Mouse (Mus musculus): ENCODE measurements at regions not wholly inside any gene's neighbourhood (a gene's known extent, or its start where the extent isn't known, plus 50 kb on each side); places are given as distances from the start of the nearest gene placed in this dataset.

- Histone ChIP-seq H3K36me3 (ENCODE audit: control insufficient read depth, insufficient read depth, low read length) (no peaks in the 10 kb centered on the region), H3K4me3 (ENCODE audit: low read depth, low read length) (no peak overlapping the region), H3K27me3 (ENCODE audit: control insufficient read depth, insufficient read depth, low read length) (no peaks in the 10 kb centered on the region), H3K9me3 (ENCODE audit: control insufficient read depth, low read depth, low read length) (no peaks in the 10 kb centered on the region), H3K9ac (replicated peaks; ENCODE audit: low read depth, low read length) (no peak overlapping the region), H3K27ac (ENCODE audit: low read length) (peak overlapping the region; percentile 35; the same call in 1 of the 2 replicates), H3K4me2 (replicated peaks; ENCODE audit: low read depth, low read length) (no peak overlapping the region), H3K4me1 (ENCODE audit: control insufficient read depth, insufficient read depth, low read length) (0 out of 2 replicates have a peak, but pooled peaks cover 2% of the 10 kb centered on the region)
- whole genome bisulfite sequencing: 41% methylated on average over 2 of the region's 2 CpGs
- ATAC-seq (ENCODE audit: insufficient number of reproducible peaks, insufficient read depth, low FRiP score, low read depth): peak; percentile 56; the same call in 1 of the 2 replicates
These were observed 342.8 kb upstream of the Etaa1 start for GRCm38 (mm10) chr11:18296194-18297125.

GRCm38 (mm10) chr11:18278585-18279136 lies 325.0 kb upstream of the Etaa1 start:
- Histone ChIP-seq H3K9ac (replicated peaks; ENCODE audit: low read depth, low read length) (no peak overlapping the region), H3K4me3 (ENCODE audit: low read depth, low read length) (no peak overlapping the region), H3K36me3 (ENCODE audit: control insufficient read depth, insufficient read depth, low read length) (no peaks in the 10 kb centered on the region), H3K4me2 (replicated peaks; ENCODE audit: low read depth, low read length) (no peak overlapping the region), H3K27me3 (ENCODE audit: control insufficient read depth, insufficient read depth, low read length) (no peaks in the 10 kb centered on the region), H3K4me1 (ENCODE audit: control insufficient read depth, insufficient read depth, low read length) (no peaks in the 10 kb centered on the region), H3K27ac (ENCODE audit: low read length) (no peak overlapping the region), H3K9me3 (ENCODE audit: control insufficient read depth, low read depth, low read length) (no peaks in the 10 kb centered on the region; the same call in 1 of the 2 replicates)
- WGBS: 34% methylated on average over 2 of the region's 2 CpGs
- peak; percentile 82 for ATAC-seq (ENCODE audit: insufficient number of reproducible peaks, insufficient read depth, low FRiP score, low read depth)

GRCm38 (mm10) chr11:18272392-18272791 lies 318.7 kb upstream of the Etaa1 start:
- Histone ChIP-seq H3K27me3 (ENCODE audit: control insufficient read depth, insufficient read depth, low read length) (no peaks in the 10 kb centered on the region), H3K4me3 (ENCODE audit: low read depth, low read length) (no peak overlapping the region), H3K4me2 (replicated peaks; ENCODE audit: low read depth, low read length) (no peak overlapping the region), H3K4me1 (ENCODE audit: control insufficient read depth, insufficient read depth, low read length) (no peaks in the 10 kb centered on the region), H3K9ac (replicated peaks; ENCODE audit: low read depth, low read length) (no peak overlapping the region), H3K27ac (ENCODE audit: low read length) (no peak overlapping the region), H3K9me3 (ENCODE audit: control insufficient read depth, low read depth, low read length) (no peaks in the 10 kb centered on the region; the same call in 1 of the 2 replicates), H3K36me3 (ENCODE audit: control insufficient read depth, insufficient read depth, low read length) (no peaks in the 10 kb centered on the region)
- 68% methylated on average over 1 of the region's 1 CpGs for WGBS
- ATAC-seq (ENCODE audit: insufficient number of reproducible peaks, insufficient read depth, low FRiP score, low read depth): no peak

- H3K4me2 ChIP-seq (replicated peaks; ENCODE audit: low read depth, low read length): no peak overlapping the region
- H3K9ac ChIP-seq (replicated peaks; ENCODE audit: low read depth, low read length): no peak overlapping the region
- WGBS: 75% methylated on average over 2 of the region's 2 CpGs
- H3K9me3 ChIP-seq (ENCODE audit: control insufficient read depth, low read depth, low read length): no peaks in the 10 kb centered on the region
- no peak overlapping the region for H3K4me3 ChIP-seq (ENCODE audit: low read depth, low read length)
- no peaks in the 10 kb centered on the region for H3K27me3 ChIP-seq (ENCODE audit: control insufficient read depth, insufficient read depth, low read length)
- H3K27ac ChIP-seq (ENCODE audit: low read length): no peak overlapping the region
- H3K4me1 ChIP-seq (ENCODE audit: control insufficient read depth, insufficient read depth, low read length): peaks cover 6% of the 10 kb centered on the region; the same call in 1 of the 2 replicates
- H3K36me3 ChIP-seq (ENCODE audit: control insufficient read depth, insufficient read depth, low read length): no peaks in the 10 kb centered on the region
- no peak for ATAC-seq (ENCODE audit: insufficient number of reproducible peaks, insufficient read depth, low FRiP score, low read depth)
These were observed 312.5 kb upstream of the Etaa1 start for GRCm38 (mm10) chr11:18266161-18266560.

- no peaks in the 10 kb centered on the region for H3K9me3 ChIP-seq (ENCODE audit: control insufficient read depth, low read depth, low read length)
- no peaks in the 10 kb centered on the region for H3K27me3 ChIP-seq (ENCODE audit: control insufficient read depth, insufficient read depth, low read length)
- no peak for ATAC-seq (ENCODE audit: insufficient number of reproducible peaks, insufficient read depth, low FRiP score, low read depth)
- no peak overlapping the region for H3K27ac ChIP-seq (ENCODE audit: low read length)
- no peak overlapping the region for H3K4me2 ChIP-seq (replicated peaks; ENCODE audit: low read depth, low read length)
- H3K36me3 ChIP-seq (ENCODE audit: control insufficient read depth, insufficient read depth, low read length): no peaks in the 10 kb centered on the region
- no peak overlapping the region for H3K4me3 ChIP-seq (ENCODE audit: low read depth, low read length)
- 25% methylated on average over 1 of the region's 1 CpGs for WGBS
- H3K4me1 ChIP-seq (ENCODE audit: control insufficient read depth, insufficient read depth, low read length): peaks cover 6% of the 10 kb centered on the region; the same call in 1 of the 2 replicates
- H3K9ac ChIP-seq (replicated peaks; ENCODE audit: low read depth, low read length): no peak overlapping the region
These were observed 309.2 kb upstream of the Etaa1 start for GRCm38 (mm10) chr11:18262901-18263300.

GRCm38 (mm10) chr11:18249236-18249635 lies 295.6 kb upstream of the Etaa1 start:
- Histone ChIP-seq H3K27me3 (ENCODE audit: control insufficient read depth, insufficient read depth, low read length) (no peaks in the 10 kb centered on the region), H3K4me1 (ENCODE audit: control insufficient read depth, insufficient read depth, low read length) (0 out of 2 replicates have a peak, but pooled peaks cover 4% of the 10 kb centered on the region), H3K4me3 (ENCODE audit: low read depth, low read length) (no peak overlapping the region), H3K9ac (replicated peaks; ENCODE audit: low read depth, low read length) (no peak overlapping the region), H3K27ac (ENCODE audit: low read length) (no peak overlapping the region), H3K36me3 (ENCODE audit: control insufficient read depth, insufficient read depth, low read length) (no peaks in the 10 kb centered on the region), H3K4me2 (replicated peaks; ENCODE audit: low read depth, low read length) (no peak overlapping the region), H3K9me3 (ENCODE audit: control insufficient read depth, low read depth, low read length) (no peaks in the 10 kb centered on the region)
- WGBS: 19% methylated on average over 4 of the region's 4 CpGs
- no peak for ATAC-seq (ENCODE audit: insufficient number of reproducible peaks, insufficient read depth, low FRiP score, low read depth)

GRCm38 (mm10) chr11:18216762-18217161 lies 263.1 kb upstream of the Etaa1 start:
- no peak overlapping the region for H3K4me3 ChIP-seq (ENCODE audit: low read depth, low read length)
- H3K27ac ChIP-seq (ENCODE audit: low read length): no peak overlapping the region
- no peaks in the 10 kb centered on the region for H3K9me3 ChIP-seq (ENCODE audit: control insufficient read depth, low read depth, low read length)
- H3K9ac ChIP-seq (replicated peaks; ENCODE audit: low read depth, low read length): no peak overlapping the region
- H3K36me3 ChIP-seq (ENCODE audit: control insufficient read depth, insufficient read depth, low read length): no peaks in the 10 kb centered on the region
- no peak overlapping the region for H3K4me2 ChIP-seq (replicated peaks; ENCODE audit: low read depth, low read length)
- WGBS: 65% methylated on average over 4 of the region's 4 CpGs
- no peak for ATAC-seq (ENCODE audit: insufficient number of reproducible peaks, insufficient read depth, low FRiP score, low read depth)
- no peaks in the 10 kb centered on the region for H3K27me3 ChIP-seq (ENCODE audit: control insufficient read depth, insufficient read depth, low read length)
- no peaks in the 10 kb centered on the region for H3K4me1 ChIP-seq (ENCODE audit: control insufficient read depth, insufficient read depth, low read length)

GRCm38 (mm10) chr11:18173028-18173427 lies 219.4 kb upstream of the Etaa1 start:
- Histone ChIP-seq H3K27me3 (ENCODE audit: control insufficient read depth, insufficient read depth, low read length) (no peaks in the 10 kb centered on the region), H3K4me3 (ENCODE audit: low read depth, low read length) (no peak overlapping the region), H3K4me2 (replicated peaks; ENCODE audit: low read depth, low read length) (no peak overlapping the region), H3K9me3 (ENCODE audit: control insufficient read depth, low read depth, low read length) (no peaks in the 10 kb centered on the region), H3K9ac (replicated peaks; ENCODE audit: low read depth, low read length) (no peak overlapping the region), H3K36me3 (ENCODE audit: control insufficient read depth, insufficient read depth, low read length) (no peaks in the 10 kb centered on the region), H3K27ac (ENCODE audit: low read length) (no peak overlapping the region), H3K4me1 (ENCODE audit: control insufficient read depth, insufficient read depth, low read length) (no peaks in the 10 kb centered on the region)
- no peak for ATAC-seq (ENCODE audit: insufficient number of reproducible peaks, insufficient read depth, low FRiP score, low read depth)
- WGBS: 69% methylated on average over 2 of the region's 2 CpGs
